Mouse (Mus musculus): ENCODE data around the gene Wls. TPM values are rescaled to one million over a fixed set of nuclear protein-coding genes. Genes with fewer than 3 reads are reported as not detected.
A peak's percentile ranks its signal among the peaks of the same experiment; 100 is the strongest.

Wls gene
- 101 and 122 TPM in 2 replicates for polyA plus RNA-seq (2016; fragmentation: Nextera tagmentation; extraction: Ambion mirVana)

DNA sequence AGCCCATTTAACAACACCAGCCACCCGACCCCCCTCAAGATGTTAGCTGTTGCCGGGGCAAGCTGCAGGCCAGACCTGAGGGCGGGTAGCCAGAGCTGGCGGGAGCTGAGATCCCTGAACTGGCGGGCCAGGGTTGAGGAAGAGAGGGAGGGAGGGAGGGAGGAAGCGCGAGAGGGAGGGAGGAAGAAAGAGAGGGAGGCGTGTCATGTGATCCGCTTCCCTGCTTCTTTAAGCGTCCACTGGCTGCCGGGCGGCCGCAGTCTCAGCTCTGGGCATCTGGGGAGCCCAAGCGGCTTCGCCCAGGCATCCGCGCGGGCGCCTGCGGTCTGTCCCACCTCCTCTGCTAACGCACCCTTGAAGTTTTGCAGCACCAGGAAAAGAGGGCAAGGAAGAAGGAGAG is at the start of gene Wls:
TSS of gene Wls (plus strand) at position 192 of the 400 bp plus-strand sequence.
- peak within 1 kb of the TSS; percentile 64 for H3K4me3 ChIP-seq
- H3K36me3 ChIP-seq = no peaks in the 10 kb centered on the region
- DNase-seq (ENCODE audit: low spot score) = peak; percentile 84
- peak within 1 kb of the TSS; percentile 93 for H3K27ac ChIP-seq
- peaks cover 20% of the 10 kb centered on the region for H3K4me1 ChIP-seq
- H3K9me3 ChIP-seq (replicated peaks) = no peaks in the 10 kb centered on the region
- WGBS = under 1% methylated on average over 21 of the region's 21 CpGs
- no peaks in the 10 kb centered on the region for H3K27me3 ChIP-seq (ENCODE audit: low read depth, poor library complexity, severe bottlenecking)

DNA sequence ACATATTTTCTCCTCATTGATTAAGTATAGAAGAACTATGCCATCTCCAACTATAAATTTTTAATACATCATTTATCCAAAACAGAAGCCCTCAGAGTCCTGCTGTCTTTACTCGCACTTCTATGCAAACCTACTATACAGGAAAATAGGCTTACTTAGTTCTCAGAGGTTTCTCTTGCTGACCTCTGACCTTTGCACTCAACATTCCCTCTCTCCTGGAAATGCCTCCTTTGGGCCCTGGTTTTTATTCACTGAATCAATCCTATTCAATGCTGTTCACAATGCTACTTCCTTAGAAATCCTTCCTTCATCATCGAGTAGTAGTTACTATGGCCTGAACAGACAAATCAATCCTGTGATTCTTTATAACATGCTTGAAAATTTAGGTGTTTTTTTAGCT is 49.7 kb upstream of the Wls start:
- no peak overlapping the region for H3K27ac ChIP-seq
- H3K36me3 ChIP-seq = no peaks in the 10 kb centered on the region
- 82% methylated on average over 2 of the region's 2 CpGs for WGBS
- H3K4me1 ChIP-seq = no peaks in the 10 kb centered on the region
- DNase-seq (ENCODE audit: low spot score) = no peak
- H3K27me3 ChIP-seq (ENCODE audit: low read depth, poor library complexity, severe bottlenecking) = no peaks in the 10 kb centered on the region
- H3K4me3 ChIP-seq = no peak overlapping the region
- H3K9me3 ChIP-seq (replicated peaks) = no peaks in the 10 kb centered on the region

DNA sequence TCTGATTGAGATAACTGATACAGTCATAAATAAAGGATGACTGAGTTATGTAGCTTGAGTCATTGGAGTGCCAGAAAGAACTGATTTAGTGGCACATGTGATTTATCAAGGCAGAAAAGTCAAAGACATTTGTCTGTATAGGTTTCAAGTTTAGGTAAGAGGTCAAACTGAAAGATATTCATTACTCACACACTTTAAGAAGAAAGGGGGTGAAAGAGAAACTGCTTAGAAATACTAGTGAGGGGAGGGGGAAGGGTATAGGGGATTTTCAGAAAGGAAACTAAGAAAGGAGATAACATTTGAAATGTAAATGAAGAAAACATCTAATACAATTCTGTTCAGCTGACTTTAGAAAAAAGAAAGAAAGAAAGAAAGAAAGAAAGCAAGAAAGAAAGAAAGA is 7.9 kb upstream of the Wls start:
- Histone ChIP-seq H3K27me3 (ENCODE audit: low read depth, poor library complexity, severe bottlenecking) (no peaks in the 10 kb centered on the region), H3K9me3 (replicated peaks) (no peaks in the 10 kb centered on the region)
- no peak for DNase-seq (ENCODE audit: low spot score)

DNA sequence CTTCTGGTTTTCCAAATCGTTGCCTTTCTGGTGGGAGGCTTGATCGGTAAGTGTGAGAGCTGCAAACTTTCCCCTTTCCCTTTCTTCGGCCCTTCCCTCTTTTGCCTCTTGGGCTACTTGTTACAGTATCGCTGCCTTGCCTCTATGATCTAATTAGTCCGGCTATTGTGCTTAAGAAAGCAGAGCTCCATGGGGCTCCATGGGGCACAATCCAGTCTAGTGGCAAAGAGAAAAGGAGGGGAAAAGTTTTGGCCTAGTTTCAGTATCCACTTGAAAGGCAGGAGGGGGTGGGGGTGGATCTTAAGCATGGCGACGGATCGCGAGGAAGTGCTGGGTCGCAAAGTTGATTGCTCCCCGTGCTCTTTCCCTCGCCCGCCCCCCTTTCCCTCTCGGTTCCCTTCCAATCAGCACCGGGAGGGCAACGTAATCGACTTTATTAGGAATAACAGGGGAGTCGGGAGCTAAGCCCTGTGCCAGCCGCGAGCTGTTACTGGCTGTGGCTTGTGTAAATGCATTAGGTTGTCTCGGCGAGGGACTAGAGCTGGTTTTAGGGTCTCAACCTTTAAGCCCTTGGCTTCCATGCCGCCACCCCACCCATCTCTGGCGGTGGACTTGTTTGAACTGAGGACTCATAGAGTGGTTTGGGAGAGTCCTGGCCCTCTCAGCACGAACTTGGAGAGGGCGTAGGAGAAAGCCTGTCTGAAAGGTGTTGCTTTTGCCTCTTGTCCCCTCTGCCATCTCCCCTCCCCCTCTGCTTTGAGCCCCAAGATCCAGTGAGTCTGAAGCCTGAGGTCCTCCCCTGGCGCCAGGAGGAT is 737 bp downstream of the Wls start:
- H3K27ac ChIP-seq = peak overlapping the region; percentile 93
- no peaks in the 10 kb centered on the region for H3K9me3 ChIP-seq (replicated peaks)
- H3K4me3 ChIP-seq = peak overlapping the region; percentile 64
- H3K4me1 ChIP-seq = peaks cover 20% of the 10 kb centered on the region
- DNase-seq (ENCODE audit: low spot score) = peak; percentile 74
- H3K36me3 ChIP-seq = no peaks in the 10 kb centered on the region
- H3K27me3 ChIP-seq (ENCODE audit: low read depth, poor library complexity, severe bottlenecking) = no peaks in the 10 kb centered on the region
- 1% methylated on average over 27 of the region's 27 CpGs for WGBS

More for the DNA sequence above, 7.9 kb upstream of the Wls start:
- Histone ChIP-seq H3K36me3 (no peaks in the 10 kb centered on the region), H3K4me3 (no peak overlapping the region), H3K27ac (no peak overlapping the region), H3K4me1 (peaks cover 8% of the 10 kb centered on the region)

- Histone ChIP-seq H3K9me3 (replicated peaks) (no peaks in the 10 kb centered on the region), H3K36me3 (no peaks in the 10 kb centered on the region), H3K4me3 (peak overlapping the region; percentile 64), H3K27me3 (ENCODE audit: low read depth, poor library complexity, severe bottlenecking) (no peaks in the 10 kb centered on the region), H3K27ac (peak overlapping the region; percentile 93), H3K4me1 (peaks cover 20% of the 10 kb centered on the region)
- WGBS = 0% methylated on average over 12 of the region's 12 CpGs
- DNase-seq (ENCODE audit: low spot score) = peak; percentile 52
Measured at GRCm38 (mm10) chr3:159840817-159841390, 1.4 kb downstream of the Wls start.

DNA sequence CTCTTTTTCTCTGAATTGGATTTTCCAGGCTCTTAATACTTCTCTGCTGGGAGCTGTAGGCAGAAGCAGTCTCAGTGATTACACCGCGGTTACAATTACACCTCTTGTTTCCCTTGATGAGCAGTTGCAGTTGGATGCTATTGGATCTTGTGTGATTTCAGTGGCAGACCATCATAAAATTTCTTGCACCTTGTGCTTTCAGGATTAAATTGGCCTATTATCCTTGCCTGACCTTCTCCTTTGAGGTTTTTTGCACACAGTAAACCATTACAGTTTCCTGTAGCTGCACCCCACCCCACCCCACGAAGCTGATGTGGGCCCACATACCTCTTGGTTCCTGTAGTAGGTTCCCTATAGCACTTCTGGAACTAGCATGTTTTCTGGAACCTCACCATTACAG is 2.0 kb downstream of the Wls start:
- no peaks in the 10 kb centered on the region for H3K36me3 ChIP-seq
- H3K4me1 ChIP-seq = peaks cover 20% of the 10 kb centered on the region
- H3K27me3 ChIP-seq (ENCODE audit: low read depth, poor library complexity, severe bottlenecking) = no peaks in the 10 kb centered on the region
- peak overlapping the region; percentile 64 for H3K4me3 ChIP-seq
- H3K27ac ChIP-seq = peak overlapping the region; percentile 93
- DNase-seq (ENCODE audit: low spot score) = no peak
- WGBS = 2% methylated on average over 3 of the region's 3 CpGs
- no peaks in the 10 kb centered on the region for H3K9me3 ChIP-seq (replicated peaks)

- 82% methylated on average over 4 of the region's 4 CpGs for WGBS
- DNase-seq (ENCODE audit: low spot score) = no peak
- no peaks in the 10 kb centered on the region for H3K27me3 ChIP-seq (ENCODE audit: low read depth, poor library complexity, severe bottlenecking)
- H3K4me3 ChIP-seq = no peak overlapping the region
- peaks cover 20% of the 10 kb centered on the region for H3K4me1 ChIP-seq
- H3K36me3 ChIP-seq = no peaks in the 10 kb centered on the region
- H3K27ac ChIP-seq = no peak overlapping the region
- H3K9me3 ChIP-seq (replicated peaks) = no peaks in the 10 kb centered on the region
Measured at GRCm38 (mm10) chr3:159843135-159843534, 3.7 kb downstream of the Wls start.

GRCm38 (mm10) chr3:159847410-159848016 is 8.0 kb downstream of the Wls start:
- no peaks in the 10 kb centered on the region for H3K36me3 ChIP-seq
- no peaks in the 10 kb centered on the region for H3K27me3 ChIP-seq (ENCODE audit: low read depth, poor library complexity, severe bottlenecking)
- H3K4me3 ChIP-seq = no peak overlapping the region
- DNase-seq (ENCODE audit: low spot score) = no peak
- H3K27ac ChIP-seq = no peak overlapping the region
- WGBS = 71% methylated on average over 2 of the region's 2 CpGs
- no peaks in the 10 kb centered on the region for H3K9me3 ChIP-seq (replicated peaks)
- peaks cover under 1% of the 10 kb centered on the region; the same call in 1 of the 2 replicates for H3K4me1 ChIP-seq

- Histone ChIP-seq H3K4me1 (no peaks in the 10 kb centered on the region), H3K36me3 (no peaks in the 10 kb centered on the region), H3K27ac (no peak overlapping the region), H3K9me3 (replicated peaks) (no peaks in the 10 kb centered on the region), H3K4me3 (no peak overlapping the region), H3K27me3 (ENCODE audit: low read depth, poor library complexity, severe bottlenecking) (no peaks in the 10 kb centered on the region)
- DNase-seq (ENCODE audit: low spot score) = no peak
Measured at GRCm38 (mm10) chr3:159848156-159848555, 8.7 kb downstream of the Wls start.

- Histone ChIP-seq H3K4me1 (no peaks in the 10 kb centered on the region), H3K27me3 (ENCODE audit: low read depth, poor library complexity, severe bottlenecking) (no peaks in the 10 kb centered on the region), H3K36me3 (no peaks in the 10 kb centered on the region), H3K9me3 (replicated peaks) (no peaks in the 10 kb centered on the region), H3K27ac (no peak overlapping the region), H3K4me3 (no peak overlapping the region)
- no peak for DNase-seq (ENCODE audit: low spot score)
- WGBS = 78% methylated on average over 2 of the region's 2 CpGs
Measured at GRCm38 (mm10) chr3:159851476-159851875, 12.0 kb downstream of the Wls start.

GRCm38 (mm10) chr3:159851980-159852379 is 12.5 kb downstream of the Wls start:
- H3K27me3 ChIP-seq (ENCODE audit: low read depth, poor library complexity, severe bottlenecking) = no peaks in the 10 kb centered on the region
- DNase-seq (ENCODE audit: low spot score) = no peak
- no peaks in the 10 kb centered on the region for H3K36me3 ChIP-seq
- no peak overlapping the region for H3K27ac ChIP-seq
- H3K4me3 ChIP-seq = no peak overlapping the region
- no peaks in the 10 kb centered on the region for H3K4me1 ChIP-seq
- WGBS = 73% methylated on average over 2 of the region's 2 CpGs
- H3K9me3 ChIP-seq (replicated peaks) = no peaks in the 10 kb centered on the region

GRCm38 (mm10) chr3:159857112-159857511 is 17.6 kb downstream of the Wls start:
- 89% methylated on average over 1 of the region's 1 CpGs for WGBS
- H3K4me3 ChIP-seq = no peak overlapping the region
- H3K27ac ChIP-seq = no peak overlapping the region

DNA sequence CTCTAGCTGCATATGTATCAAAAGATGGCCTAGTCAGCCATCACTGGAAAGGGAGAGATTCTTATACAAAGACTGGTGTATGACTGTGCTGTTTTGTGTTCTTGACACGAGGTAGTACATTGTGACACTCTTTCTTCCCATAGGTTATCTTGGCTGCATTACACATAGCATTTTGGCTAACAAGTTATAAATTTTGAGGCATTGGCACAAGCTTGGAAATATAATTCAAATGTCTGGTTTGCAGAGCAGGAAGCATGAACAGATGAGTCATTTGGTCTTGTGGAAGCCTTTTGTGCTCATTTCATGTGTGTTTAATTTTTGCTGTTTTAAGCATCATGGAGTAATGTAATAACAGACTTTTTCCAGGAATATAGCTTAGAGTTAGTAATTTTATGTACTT is 26.2 kb downstream of the Wls start:
- no peak for DNase-seq (ENCODE audit: low spot score)
- Histone ChIP-seq H3K4me3 (no peak overlapping the region), H3K9me3 (replicated peaks) (no peaks in the 10 kb centered on the region), H3K27me3 (ENCODE audit: low read depth, poor library complexity, severe bottlenecking) (no peaks in the 10 kb centered on the region), H3K36me3 (0 out of 2 replicates have a peak, but pooled peaks cover 6% of the 10 kb centered on the region), H3K4me1 (no peaks in the 10 kb centered on the region), H3K27ac (no peak overlapping the region)
- 93% methylated on average over 1 of the region's 1 CpGs for WGBS

More at GRCm38 (mm10) chr3:159857112-159857511, 17.6 kb downstream of the Wls start:
- Histone ChIP-seq H3K27me3 (ENCODE audit: low read depth, poor library complexity, severe bottlenecking) (no peaks in the 10 kb centered on the region), H3K36me3 (peaks cover 10% of the 10 kb centered on the region; the same call in 1 of the 2 replicates), H3K9me3 (replicated peaks) (no peaks in the 10 kb centered on the region), H3K4me1 (no peaks in the 10 kb centered on the region)
- DNase-seq (ENCODE audit: low spot score) = no peak
